Mouse (Mus musculus) lung, embryonic 16.5 days (tissue): ENCODE data around the gene Slit3. TPM values are rescaled to one million over a fixed set of nuclear protein-coding genes. Genes with fewer than 3 reads are reported as not detected.

Experiments used
- ATAC-seq: fragments of 200-750 bp; cut with Nextera tagmentation; 2 replicates; pipeline ENCODE4 v1.8.0; 2017; ENCODE audit warnings: low read depth, mild to moderate bottlenecking, moderate library complexity
- H3K27ac ChIP-seq: fragments of 300-500 bp; sonication (generic); 2 replicates; pipeline ENCODE4 v1.5.1; 2014; ENCODE audit warnings: mild to moderate bottlenecking, control low read depth, low read length
- H3K27me3 ChIP-seq: fragments of 300-500 bp; sonication (generic); 2 replicates; pipeline ENCODE4 v1.6.1; 2014; ENCODE audit warnings: low read depth, low read length, mixed read lengths; ENCODE audit not compliant: control insufficient read depth, insufficient read depth
- H3K36me3 ChIP-seq: fragments of 300-500 bp; sonication (generic); 2 replicates; pipeline ENCODE4 v1.6.1; 2014; ENCODE audit warnings: low read length; ENCODE audit not compliant: control insufficient read depth, insufficient read depth
- H3K4me1 ChIP-seq: fragments of 300-500 bp; sonication (generic); replicated peaks from 2 replicates; pipeline ENCODE4 v1.6.1; 2014; ENCODE audit warnings: low read length, mixed read lengths; ENCODE audit not compliant: control insufficient read depth, insufficient read depth
- H3K4me2 ChIP-seq: fragments of 300-500 bp; sonication (generic); 2 replicates; pipeline ENCODE4 v1.6.1; 2014; ENCODE audit warnings: low read depth, low read length, control low read depth
- H3K4me3 ChIP-seq: fragments of 300-500 bp; sonication (generic); 2 replicates; pipeline ENCODE4 v1.5.1; 2014; ENCODE audit warnings: mild to moderate bottlenecking, low read length, control low read depth
- H3K9ac ChIP-seq: fragments of 300-500 bp; sonication (generic); 2 replicates; pipeline ENCODE4 v1.6.1; 2014; ENCODE audit warnings: low read length, control low read depth
- H3K9me3 ChIP-seq: fragments of 300-500 bp; sonication (generic); 2 replicates; pipeline ENCODE4 v1.6.1; 2016; ENCODE audit warnings: low read length; ENCODE audit not compliant: control insufficient read depth
- WGBS: fragments of 180-500 bp; shearing (Covaris S2); extraction: QIAGEN DNeasy Blood & Tissue Kit; methylation state at CpG from one replicate; pipeline ENCODE4 v1.1.7; 2014; 5-methylcytosine and 5-hydroxymethylcytosine counted together
- polyA plus RNA-seq: library from polyadenylated mRNA; unstranded; fragments of >200 nt; fragmentation: Nextera tagmentation; extraction: Ambion mirVana; gene quantifications from 2 replicates; pipeline ENCODE4 v1.2.1, GENCODE M21; 2015

Gene Slit3
- polyA plus RNA-seq, 1 experiment from 2014 or later, result 9.1 TPM

GRCm38 (mm10) chr11:35559386-35559785 lies 438.4 kb downstream of the Slit3 start:
- Histone ChIP-seq H3K9ac (no peak overlapping the region), H3K27ac (no peak overlapping the region), H3K4me1 (peaks cover 4% of the 10 kb centered on the region; the same call in 1 of the 2 replicates), H3K27me3 (peaks cover 38% of the 10 kb centered on the region), H3K36me3 (no peaks in the 10 kb centered on the region), H3K4me3 (no peak overlapping the region), H3K4me2 (no peak overlapping the region), H3K9me3 (no peaks in the 10 kb centered on the region)
- WGBS, result 68% methylated on average over 3 of the region's 3 CpGs
- ATAC-seq, result no peak

GRCm38 (mm10) chr11:35561760-35562159 lies 440.7 kb downstream of the Slit3 start:
- Histone ChIP-seq H3K9me3 (no peaks in the 10 kb centered on the region), H3K27ac (no peak overlapping the region), H3K9ac (no peak overlapping the region), H3K4me2 (no peak overlapping the region), H3K4me1 (peaks cover 4% of the 10 kb centered on the region), H3K27me3 (peaks cover 41% of the 10 kb centered on the region), H3K4me3 (no peak overlapping the region), H3K36me3 (no peaks in the 10 kb centered on the region)
- ATAC-seq, result no peak
- WGBS, result 79% methylated on average over 9 of the region's 9 CpGs

- Histone ChIP-seq H3K27ac (no peak overlapping the region), H3K36me3 (no peaks in the 10 kb centered on the region), H3K9me3 (no peaks in the 10 kb centered on the region), H3K27me3 (peaks cover 41% of the 10 kb centered on the region), H3K4me1 (no peaks in the 10 kb centered on the region; the same call in 1 of the 2 replicates), H3K4me2 (no peak overlapping the region), H3K9ac (no peak overlapping the region), H3K4me3 (no peak overlapping the region)
- WGBS, result 33% methylated on average over 6 of the region's 6 CpGs
- no peak for ATAC-seq
These were observed 444.3 kb downstream of the Slit3 start for GRCm38 (mm10) chr11:35565322-35565721.

DNA sequence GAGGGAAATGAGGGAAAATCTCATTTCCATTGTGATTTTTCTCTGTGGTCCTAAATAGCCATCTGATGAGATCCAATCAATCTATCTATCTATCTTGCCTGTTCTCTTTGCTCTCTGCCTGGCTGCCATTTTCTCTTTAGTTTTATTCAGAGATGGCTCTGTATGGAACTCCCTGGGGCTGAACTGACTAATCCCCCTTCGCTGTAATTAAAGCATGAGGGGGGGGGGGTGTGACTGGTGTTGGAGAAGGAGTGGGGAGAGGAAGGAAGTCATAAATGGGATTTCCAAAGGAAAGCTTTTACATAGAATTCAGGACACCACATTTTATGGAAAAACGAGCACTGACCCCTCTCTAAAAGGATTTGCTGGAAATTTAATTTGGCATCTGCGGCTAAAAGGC lies 445.7 kb downstream of the Slit3 start:
- Histone ChIP-seq H3K27me3 (peaks cover 44% of the 10 kb centered on the region), H3K27ac (no peak overlapping the region), H3K4me3 (no peak overlapping the region), H3K36me3 (no peaks in the 10 kb centered on the region), H3K9ac (no peak overlapping the region), H3K4me2 (no peak overlapping the region), H3K9me3 (no peaks in the 10 kb centered on the region), H3K4me1 (no peaks in the 10 kb centered on the region; the same call in 1 of the 2 replicates)
- no peak for ATAC-seq
- 76% methylated on average over 3 of the region's 3 CpGs for WGBS

GRCm38 (mm10) chr11:35569126-35569916 lies 448.3 kb downstream of the Slit3 start:
- ATAC-seq, result peak; percentile 76
- Histone ChIP-seq H3K4me2 (no peak overlapping the region), H3K4me1 (no peaks in the 10 kb centered on the region; the same call in 1 of the 2 replicates), H3K36me3 (no peaks in the 10 kb centered on the region), H3K4me3 (no peak overlapping the region), H3K9me3 (no peaks in the 10 kb centered on the region), H3K9ac (no peak overlapping the region), H3K27ac (no peak overlapping the region), H3K27me3 (peaks cover 27% of the 10 kb centered on the region)
- 49% methylated on average over 6 of the region's 6 CpGs for WGBS

GRCm38 (mm10) chr11:35569957-35570356 lies 448.9 kb downstream of the Slit3 start:
- peak; percentile 34; the same call in 1 of the 2 replicates for ATAC-seq
- no peaks in the 10 kb centered on the region for H3K9me3 ChIP-seq
- 61% methylated on average over 11 of the region's 11 CpGs for WGBS
- H3K27me3 ChIP-seq, result peaks cover 25% of the 10 kb centered on the region
- H3K4me2 ChIP-seq, result no peak overlapping the region
- H3K9ac ChIP-seq, result no peak overlapping the region
- no peak overlapping the region for H3K27ac ChIP-seq
- H3K4me1 ChIP-seq, result no peaks in the 10 kb centered on the region; the same call in 1 of the 2 replicates
- H3K4me3 ChIP-seq, result no peak overlapping the region
- H3K36me3 ChIP-seq, result no peaks in the 10 kb centered on the region

- Histone ChIP-seq H3K27me3 (peaks cover 16% of the 10 kb centered on the region), H3K27ac (no peak overlapping the region), H3K9me3 (no peaks in the 10 kb centered on the region), H3K4me3 (no peak overlapping the region), H3K9ac (no peak overlapping the region), H3K36me3 (no peaks in the 10 kb centered on the region), H3K4me2 (no peak overlapping the region), H3K4me1 (no peaks in the 10 kb centered on the region)
- WGBS, result 72% methylated on average over 3 of the region's 3 CpGs
- no peak for ATAC-seq
These were observed 450.9 kb downstream of the Slit3 start for GRCm38 (mm10) chr11:35571910-35572309.

DNA sequence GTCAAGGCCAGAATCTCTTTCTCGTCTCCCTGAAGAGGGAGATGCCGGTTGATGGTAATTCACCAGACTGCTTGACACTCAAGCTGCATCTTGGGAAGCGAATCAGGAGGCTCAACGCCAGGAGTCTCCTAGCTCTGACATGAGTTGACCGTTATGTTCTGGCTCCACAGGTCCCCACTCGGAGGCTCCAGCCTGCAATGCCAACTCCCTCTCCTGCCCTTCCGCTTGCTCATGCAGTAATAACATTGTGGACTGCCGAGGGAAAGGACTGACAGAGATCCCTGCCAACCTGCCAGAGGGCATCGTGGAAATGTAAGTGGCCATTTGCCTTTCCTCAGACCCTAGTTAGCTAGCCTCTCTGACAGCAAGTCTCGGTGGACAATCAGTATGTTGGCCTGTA lies 457.8 kb downstream of the Slit3 start:
- ATAC-seq, result no peak
- WGBS, result 88% methylated on average over 10 of the region's 10 CpGs
- H3K27ac ChIP-seq, result no peak overlapping the region
- no peaks in the 10 kb centered on the region for H3K36me3 ChIP-seq
- H3K4me2 ChIP-seq, result no peak overlapping the region
- no peak overlapping the region for H3K9ac ChIP-seq
- peaks cover 6% of the 10 kb centered on the region; the same call in 1 of the 2 replicates for H3K27me3 ChIP-seq
- H3K9me3 ChIP-seq, result no peaks in the 10 kb centered on the region
- H3K4me3 ChIP-seq, result no peak overlapping the region
- H3K4me1 ChIP-seq, result no peaks in the 10 kb centered on the region

DNA sequence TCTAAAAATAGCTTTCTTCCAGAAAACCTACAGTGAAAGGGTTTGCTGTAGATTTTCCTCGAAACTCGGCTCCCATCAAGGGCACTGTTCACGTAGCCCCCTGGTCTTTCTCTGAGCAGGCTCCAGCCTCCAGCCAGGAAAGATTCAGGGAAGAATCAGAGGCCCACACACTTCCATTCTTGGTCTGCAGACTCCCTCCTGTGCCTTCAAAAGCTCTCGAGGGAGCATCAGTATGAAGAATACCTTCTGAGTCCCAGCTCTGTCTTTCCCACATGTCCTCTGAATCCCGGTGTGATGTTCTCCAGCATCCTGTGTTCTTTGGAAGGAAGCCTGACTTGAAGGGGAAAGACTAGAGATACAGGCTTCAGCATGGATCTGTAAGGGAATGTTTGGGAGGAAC lies 461.6 kb downstream of the Slit3 start:
- Histone ChIP-seq H3K27ac (no peak overlapping the region), H3K36me3 (no peaks in the 10 kb centered on the region), H3K4me3 (no peak overlapping the region), H3K27me3 (peaks cover 2% of the 10 kb centered on the region; the same call in 1 of the 2 replicates), H3K9ac (no peak overlapping the region), H3K9me3 (no peaks in the 10 kb centered on the region), H3K4me1 (no peaks in the 10 kb centered on the region; the same call in 1 of the 2 replicates), H3K4me2 (no peak overlapping the region)
- no peak for ATAC-seq
- WGBS, result 83% methylated on average over 5 of the region's 5 CpGs
